Mouse (Mus musculus) spleen, adult 2 months (tissue): ENCODE measurements around the gene 1600002K03Rik.

ENCODE experiments used
- CTCF ChIP-seq: fragments of 200-500 bp; IDR thresholded peaks from 2 replicates; pipeline ENCODE4 v1.5.1; 2011; ENCODE audit warnings: mild to moderate bottlenecking, inconsistent platforms; ENCODE audit not compliant: insufficient read depth, insufficient read length, insufficient replicate concordance; ENCODE audit errors: extremely low read depth
- POLR2A ChIP-seq: fragments of 200-500 bp; IDR thresholded peaks from 2 replicates; pipeline ENCODE4 v1.6.1; 2011; ENCODE audit warnings: low read depth, low read length, inconsistent platforms

- TF ChIP-seq POLR2A (no peak), CTCF (no peak)
Observed at GRCm38 (mm10) chr10:80196167-80196566, 23.4 kb downstream of the 1600002K03Rik start.
